Mouse (Mus musculus): Measurements from ENCODE around the gene 4930512M02Rik. TPM values are rescaled to one million over a fixed set of nuclear protein-coding genes. Genes with fewer than 3 reads are reported as not detected.

Gene 4930512M02Rik
- polyA plus RNA-seq, 1 experiment from 2014 or later, result not detected

Other genes starting within 250 kb of the 4930512M02Rik start
- gene Spata48, start 165.7 kb downstream of the 4930512M02Rik start, polyA plus RNA-seq (2016; fragmentation: Nextera tagmentation; extraction: Ambion mirVana), result 1.2 and 1.6 TPM in 2 replicates
- gene Zpbp, start 165.4 kb downstream of the 4930512M02Rik start, polyA plus RNA-seq (2016; fragmentation: Nextera tagmentation; extraction: Ambion mirVana), result 0.66 and 0.85 TPM in 2 replicates
- 2.2 and 3.3 TPM in 2 replicates for gene Ikzf1, start 57.2 kb upstream of the 4930512M02Rik start, polyA plus RNA-seq (2016; fragmentation: Nextera tagmentation; extraction: Ambion mirVana)
- 76.7 and 77.8 TPM in 2 replicates for gene Fignl1, start 181.1 kb upstream of the 4930512M02Rik start, polyA plus RNA-seq (2016; fragmentation: Nextera tagmentation; extraction: Ambion mirVana)